Comparison of ENCODE assay signal across 12 mouse cellular contexts in genomic region chr7:29370031-29370430, GRCm38 (mm10).
A peak's percentile ranks its signal among the peaks of the same experiment; 100 is the strongest.
DNase-seq lines count a peak whose midpoint lies in the region; ATAC-seq and TF ChIP-seq lines count a peak whose summit lies in the region.
"Had no signal": no experiment of that assay in that cellular context is flagged by ENCODE, and none has a peak within 500 bp of the region (broad histone marks: within the 10 kb centered on the region; RNA-seq: fewer than 3 reads in every experiment).

No protein-coding gene starts in this region.

- H3K9me3 ChIP-seq in hindbrain, postnatal 0 days (ENCODE audit: low read length) = no peaks in the 10 kb centered on the region
- H3K9me3 ChIP-seq in hindbrain, embryonic 12.5 days (replicated peaks) = no peaks in the 10 kb centered on the region
- H3K9me3 ChIP-seq: neural tube, embryonic 12.5 days had no signal

- no peak overlapping the region for H3K27ac ChIP-seq in hindbrain, postnatal 0 days
- H3K27ac ChIP-seq in hindbrain, embryonic 12.5 days = no peak overlapping the region
- H3K27ac ChIP-seq in thymus, adult 2 months (ENCODE audit: control insufficient read depth, insufficient read depth, low read length) = no peak overlapping the region
- H3K27ac ChIP-seq: macrophage; neural tube, embryonic 12.5 days had no signal

- H3K36me3 ChIP-seq in hindbrain, postnatal 0 days (ENCODE audit: insufficient read depth, low read length) = peaks cover 16% of the 10 kb centered on the region
- H3K36me3 ChIP-seq in hindbrain, embryonic 12.5 days = peaks cover 15% of the 10 kb centered on the region; the same call in 1 of the 2 replicates
- no peaks in the 10 kb centered on the region for H3K36me3 ChIP-seq in thymus, adult 2 months (ENCODE audit: control insufficient read depth, insufficient read depth, low read length)

- no peak overlapping the region for H3K4me2 ChIP-seq in hindbrain, postnatal 0 days (ENCODE audit: low read depth, low read length)
- H3K4me2 ChIP-seq in hindbrain, embryonic 12.5 days (replicated peaks) = no peak overlapping the region
- H3K4me2 ChIP-seq: neural tube, embryonic 12.5 days had no signal

- TF ChIP-seq POLR2A in thymus, adult 2 months (IDR thresholded peaks at IDR 0.05; ENCODE audit: control insufficient read depth, extremely low read depth, insufficient read depth, low read length, poor library complexity) = no peak

- DNase-seq in hindbrain, postnatal 0 days (ENCODE audit: low spot score) = peak; percentile 45
- DNase-seq in thymus, adult 2 months = peak; percentile 11
- DNase-seq in thymus, adult 18-20 months = no peak
- DNase-seq in embryo, embryonic 11 days = peak; percentile 43
- no peak for DNase-seq in adrenal gland, adult 18-20 months (ENCODE audit: low spot score in 2 of 2)
- no peak for DNase-seq in T-cell, adult 2 months (ENCODE audit: low spot score)
- DNase-seq: adrenal gland, postnatal 10 days; cerebellum, adult 9-10 months; heart, adult 11 months had no signal

- peak; percentile 60 for TF ChIP-seq CTCF in hindbrain, postnatal 0 days (IDR thresholded peaks at IDR 0.05; ENCODE audit: low read depth)
- TF ChIP-seq CTCF in thymus, adult 2 months (IDR thresholded peaks at IDR 0.05; ENCODE audit: borderline replicate concordance, control insufficient read depth, extremely low read depth, insufficient read depth, low read length, poor library complexity) = no peak

- no peaks in the 10 kb centered on the region for H3K27me3 ChIP-seq in hindbrain, postnatal 0 days (ENCODE audit: insufficient read depth, low read length)
- no peaks in the 10 kb centered on the region for H3K27me3 ChIP-seq in hindbrain, embryonic 12.5 days
- no peaks in the 10 kb centered on the region for H3K27me3 ChIP-seq in thymus, adult 2 months (ENCODE audit: control insufficient read depth, insufficient read depth, low read length)
- H3K27me3 ChIP-seq: neural tube, embryonic 12.5 days had no signal

- WGBS in hindbrain, postnatal 0 days = 59% methylated on average over 6 of the region's 6 CpGs
- WGBS in hindbrain, embryonic 12.5 days = 73% methylated on average over 5 of the region's 6 CpGs
- WGBS in thymus, adult 2 months = 69% methylated on average over 6 of the region's 6 CpGs

- 0 out of 2 replicates have a peak, but pooled peaks cover 3% of the 10 kb centered on the region for H3K4me1 ChIP-seq in hindbrain, postnatal 0 days (ENCODE audit: insufficient read depth, low read length)
- H3K4me1 ChIP-seq in hindbrain, embryonic 12.5 days = peaks cover 6% of the 10 kb centered on the region
- peaks cover 15% of the 10 kb centered on the region for H3K4me1 ChIP-seq in thymus, adult 2 months (replicated peaks; ENCODE audit: control insufficient read depth, insufficient read depth, low read length)

- no peak overlapping the region for H3K4me3 ChIP-seq in hindbrain, postnatal 0 days (ENCODE audit: low read length)
- no peak overlapping the region for H3K4me3 ChIP-seq in hindbrain, embryonic 12.5 days
- H3K4me3 ChIP-seq in thymus, adult 2 months (ENCODE audit: control insufficient read depth, insufficient read depth, low read length) = no peak overlapping the region
- H3K4me3 ChIP-seq: neural tube, embryonic 12.5 days had no signal

- H3K9ac ChIP-seq in hindbrain, postnatal 0 days (replicated peaks; ENCODE audit: low read length) = no peak overlapping the region
- H3K9ac ChIP-seq in hindbrain, embryonic 12.5 days = no peak overlapping the region
- H3K9ac ChIP-seq: neural tube, embryonic 12.5 days had no signal

- no peak for ATAC-seq in hindbrain, postnatal 0 days
- no peak for ATAC-seq in hindbrain, embryonic 12.5 days (ENCODE audit: low FRiP score)

Comparison
In these comparisons a context has a peak if more than half of its experiments do, and no peak if none do; other contexts are left out.
1. DNase-seq: peak in hindbrain, postnatal 0 days (single experiment), thymus, adult 2 months (single experiment) and embryo, embryonic 11 days (single experiment); none in thymus, adult 18-20 months (0 of 2), adrenal gland, adult 18-20 months (0 of 2) and T-cell, adult 2 months (single experiment).